Mouse (Mus musculus) stomach, embryonic 16.5 days (tissue): ENCODE data around the gene Clstn2. TPM values are rescaled to one million over a fixed set of nuclear protein-coding genes. Genes with fewer than 3 reads are reported as not detected.

Experiments used
- ATAC-seq: fragments of 200-750 bp; cut with Nextera tagmentation; 2 replicates; pipeline ENCODE4 v1.8.0; 2017; ENCODE audit warnings: moderate number of reproducible peaks, moderate TSS enrichment; ENCODE audit not compliant: insufficient read depth, low FRiP score
- H3K27ac ChIP-seq: fragments of 300-500 bp; sonication (generic); 2 replicates; pipeline ENCODE4 v1.5.1; 2014; ENCODE audit warnings: low read length
- H3K27me3 ChIP-seq: fragments of 300-500 bp; sonication (generic); 2 replicates; pipeline ENCODE4 v1.6.1; 2014; ENCODE audit warnings: low read length, control low read depth, mixed read lengths; ENCODE audit not compliant: control insufficient read depth, insufficient read depth
- H3K36me3 ChIP-seq: fragments of 300-500 bp; sonication (generic); 2 replicates; pipeline ENCODE4 v1.6.1; 2014; ENCODE audit warnings: low read length; ENCODE audit not compliant: control insufficient read depth, insufficient read depth
- H3K4me1 ChIP-seq: fragments of 300-500 bp; sonication (generic); 2 replicates; pipeline ENCODE4 v1.6.1; 2014; ENCODE audit warnings: low read length, control low read depth, mixed read lengths; ENCODE audit not compliant: control insufficient read depth, insufficient read depth
- H3K4me2 ChIP-seq: fragments of 300-500 bp; sonication (generic); 2 replicates; pipeline ENCODE4 v1.6.1; 2014; ENCODE audit warnings: low read depth, low read length, mixed read lengths
- H3K4me3 ChIP-seq: fragments of 300-500 bp; sonication (generic); replicated peaks from 2 replicates; pipeline ENCODE4 v1.5.1; 2014; ENCODE audit warnings: mild to moderate bottlenecking, low read length
- H3K9ac ChIP-seq: fragments of 300-500 bp; sonication (generic); 2 replicates; pipeline ENCODE4 v1.6.1; 2014; ENCODE audit warnings: low read length
- H3K9me3 ChIP-seq: fragments of 300-500 bp; sonication (generic); replicated peaks from 2 replicates; pipeline ENCODE4 v1.6.1; 2016; ENCODE audit warnings: low read length, control low read depth; ENCODE audit not compliant: control insufficient read depth
- WGBS: fragments of 180-500 bp; shearing (Covaris S2); extraction: QIAGEN DNeasy Blood & Tissue Kit; methylation state at CpG from one replicate; pipeline ENCODE4 v1.1.7; 2014; 5-methylcytosine and 5-hydroxymethylcytosine counted together
- polyA plus RNA-seq: library from polyadenylated mRNA; unstranded; fragments of >200 nt; fragmentation: Nextera tagmentation; extraction: Ambion mirVana; gene quantifications from 2 replicates; pipeline ENCODE4 v1.2.1, GENCODE M21; 2015

The Clstn2 gene
- polyA plus RNA-seq, 1 experiment from 2014 or later, result 1.0 TPM

GRCm38 (mm10) chr9:97627916-97628315 is 405.1 kb downstream of the Clstn2 start:
- Histone ChIP-seq H3K4me1 (no peaks in the 10 kb centered on the region), H3K4me3 (no peak overlapping the region), H3K9ac (no peak overlapping the region), H3K27ac (no peak overlapping the region), H3K27me3 (no peaks in the 10 kb centered on the region), H3K4me2 (no peak overlapping the region), H3K9me3 (no peaks in the 10 kb centered on the region), H3K36me3 (no peaks in the 10 kb centered on the region)
- ATAC-seq, result no peak
- 87% methylated on average over 3 of the region's 3 CpGs for WGBS

- Histone ChIP-seq H3K27me3 (no peaks in the 10 kb centered on the region), H3K36me3 (no peaks in the 10 kb centered on the region), H3K4me3 (no peak overlapping the region), H3K9ac (no peak overlapping the region), H3K9me3 (no peaks in the 10 kb centered on the region), H3K4me1 (no peaks in the 10 kb centered on the region), H3K27ac (no peak overlapping the region), H3K4me2 (no peak overlapping the region)
- ATAC-seq, result no peak
- 68% methylated on average over 7 of the region's 7 CpGs for WGBS
These were observed 422.4 kb downstream of the Clstn2 start for GRCm38 (mm10) chr9:97610566-97610965.

GRCm38 (mm10) chr9:97603729-97604128 is 429.3 kb downstream of the Clstn2 start:
- ATAC-seq, result no peak

GRCm38 (mm10) chr9:97602476-97602875 is 430.5 kb downstream of the Clstn2 start:
- ATAC-seq, result no peak
- Histone ChIP-seq H3K27ac (no peak overlapping the region), H3K4me1 (no peaks in the 10 kb centered on the region), H3K9ac (no peak overlapping the region), H3K27me3 (no peaks in the 10 kb centered on the region), H3K4me3 (no peak overlapping the region), H3K9me3 (no peaks in the 10 kb centered on the region), H3K36me3 (no peaks in the 10 kb centered on the region), H3K4me2 (no peak overlapping the region)
- 61% methylated on average over 5 of the region's 5 CpGs for WGBS

More at GRCm38 (mm10) chr9:97603729-97604128, 429.3 kb downstream of the Clstn2 start:
- no peaks in the 10 kb centered on the region for H3K27me3 ChIP-seq
- no peaks in the 10 kb centered on the region for H3K4me1 ChIP-seq
- no peaks in the 10 kb centered on the region for H3K36me3 ChIP-seq
- 76% methylated on average over 8 of the region's 8 CpGs for WGBS
- no peaks in the 10 kb centered on the region for H3K9me3 ChIP-seq
- no peak overlapping the region for H3K9ac ChIP-seq
- H3K4me2 ChIP-seq, result no peak overlapping the region
- no peak overlapping the region for H3K4me3 ChIP-seq
- H3K27ac ChIP-seq, result no peak overlapping the region

- H3K4me3 ChIP-seq, result no peak overlapping the region
- no peak overlapping the region for H3K27ac ChIP-seq
- WGBS, result 88% methylated on average over 3 of the region's 3 CpGs
- no peak overlapping the region for H3K9ac ChIP-seq
- no peaks in the 10 kb centered on the region for H3K9me3 ChIP-seq
- no peak for ATAC-seq
- H3K27me3 ChIP-seq, result no peaks in the 10 kb centered on the region
- H3K4me2 ChIP-seq, result no peak overlapping the region
- H3K4me1 ChIP-seq, result no peaks in the 10 kb centered on the region
- no peaks in the 10 kb centered on the region for H3K36me3 ChIP-seq
These were observed 434.0 kb downstream of the Clstn2 start for GRCm38 (mm10) chr9:97599006-97599405.

GRCm38 (mm10) chr9:97590712-97591111 is 442.3 kb downstream of the Clstn2 start:
- Histone ChIP-seq H3K4me1 (no peaks in the 10 kb centered on the region), H3K27me3 (no peaks in the 10 kb centered on the region), H3K4me3 (no peak overlapping the region), H3K9ac (no peak overlapping the region), H3K4me2 (no peak overlapping the region), H3K36me3 (no peaks in the 10 kb centered on the region), H3K9me3 (no peaks in the 10 kb centered on the region), H3K27ac (no peak overlapping the region)
- no peak for ATAC-seq
- 68% methylated on average over 4 of the region's 4 CpGs for WGBS

- Histone ChIP-seq H3K4me1 (no peaks in the 10 kb centered on the region), H3K4me3 (no peak overlapping the region), H3K4me2 (no peak overlapping the region), H3K27ac (no peak overlapping the region), H3K36me3 (no peaks in the 10 kb centered on the region), H3K9ac (no peak overlapping the region), H3K9me3 (no peaks in the 10 kb centered on the region), H3K27me3 (no peaks in the 10 kb centered on the region)
- 41% methylated on average over 7 of the region's 7 CpGs for WGBS
- no peak for ATAC-seq
These were observed 462.1 kb downstream of the Clstn2 start for GRCm38 (mm10) chr9:97570881-97571280.

GRCm38 (mm10) chr9:97563121-97563520 is 469.9 kb downstream of the Clstn2 start:
- no peak overlapping the region for H3K4me3 ChIP-seq
- H3K4me2 ChIP-seq, result no peak overlapping the region
- H3K9me3 ChIP-seq, result no peaks in the 10 kb centered on the region
- no peaks in the 10 kb centered on the region for H3K27me3 ChIP-seq
- WGBS, result 88% methylated on average over 6 of the region's 6 CpGs
- ATAC-seq, result no peak
- no peak overlapping the region for H3K9ac ChIP-seq
- H3K36me3 ChIP-seq, result no peaks in the 10 kb centered on the region
- H3K27ac ChIP-seq, result no peak overlapping the region
- no peaks in the 10 kb centered on the region for H3K4me1 ChIP-seq

- no peak for ATAC-seq
- WGBS, result 80% methylated on average over 4 of the region's 4 CpGs
These were observed 488.6 kb downstream of the Clstn2 start for GRCm38 (mm10) chr9:97544359-97544758.

GRCm38 (mm10) chr9:97541419-97541818 is 491.6 kb downstream of the Clstn2 start:
- Histone ChIP-seq H3K9me3 (no peaks in the 10 kb centered on the region), H3K27ac (no peak overlapping the region), H3K4me3 (no peak overlapping the region), H3K9ac (no peak overlapping the region), H3K4me2 (no peak overlapping the region), H3K4me1 (0 out of 2 replicates have a peak, but pooled peaks cover 3% of the 10 kb centered on the region), H3K36me3 (no peaks in the 10 kb centered on the region), H3K27me3 (no peaks in the 10 kb centered on the region)
- WGBS, result 86% methylated on average over 6 of the region's 6 CpGs
- no peak for ATAC-seq

More at GRCm38 (mm10) chr9:97544359-97544758, 488.6 kb downstream of the Clstn2 start:
- no peak overlapping the region for H3K27ac ChIP-seq
- no peaks in the 10 kb centered on the region for H3K4me1 ChIP-seq
- H3K4me3 ChIP-seq, result no peak overlapping the region
- H3K9ac ChIP-seq, result no peak overlapping the region
- no peaks in the 10 kb centered on the region for H3K9me3 ChIP-seq
- no peaks in the 10 kb centered on the region for H3K36me3 ChIP-seq
- H3K27me3 ChIP-seq, result no peaks in the 10 kb centered on the region
- no peak overlapping the region for H3K4me2 ChIP-seq
